Mouse (Mus musculus) brown adipose tissue, adult 24 weeks (tissue): ENCODE measurements at regions not wholly inside any gene's neighbourhood (a gene's known extent, or its start where the extent isn't known, plus 50 kb on each side); places are given as distances from the start of the nearest gene placed in this dataset.
A peak's percentile ranks its signal among the peaks of the same experiment; 100 is the strongest.
"Not testable (repeated sequence)": the region's sequence is repeated elsewhere in the genome, so short reads cannot be mapped to it uniquely, and the experiment has no call there.

ENCODE experiments used
- H3K27ac ChIP-seq: fragments of 200-500 bp; replicated peaks from 2 replicates; pipeline ENCODE4 v1.5.1; 2012; ENCODE audit warnings: low read depth, mild to moderate bottlenecking, low read length
- H3K4me1 ChIP-seq: fragments of 200-500 bp; 2 replicates; pipeline ENCODE4 v1.6.1; 2012; ENCODE audit warnings: low read length, mixed read lengths; ENCODE audit not compliant: control insufficient read depth, insufficient read depth, insufficient read length
- H3K4me3 ChIP-seq: fragments of 200-500 bp; 2 replicates; pipeline ENCODE4 v1.5.1; 2012; ENCODE audit warnings: low read depth, mild to moderate bottlenecking, low read length, moderate library complexity; ENCODE audit not compliant: insufficient read depth

- no peak overlapping the region for H3K4me3 ChIP-seq
- H3K4me1 ChIP-seq, result peaks cover 9% of the 10 kb centered on the region
- H3K27ac ChIP-seq, result peak overlapping the region; percentile 33
Measured at GRCm38 (mm10) chr15:59720149-59720548, 296.3 kb downstream of the 4933412E24Rik start.

- not testable (repeated sequence) for H3K4me3 ChIP-seq
Measured at GRCm38 (mm10) chr15:59719383-59720128, 296.9 kb downstream of the 4933412E24Rik start.

GRCm38 (mm10) chr15:59716872-59717271 is 299.5 kb downstream of the 4933412E24Rik start:
- H3K27ac ChIP-seq, result peak overlapping the region; percentile 50; the same call in 1 of the 2 replicates
- peaks cover 9% of the 10 kb centered on the region; the same call in 1 of the 2 replicates for H3K4me1 ChIP-seq
- no peak overlapping the region for H3K4me3 ChIP-seq

More at GRCm38 (mm10) chr15:59719383-59720128, 296.9 kb downstream of the 4933412E24Rik start:
- H3K27ac ChIP-seq, result peak overlapping the region; percentile 33
- H3K4me1 ChIP-seq, result not testable (repeated sequence)

GRCm38 (mm10) chr15:59715951-59716350 is 300.5 kb downstream of the 4933412E24Rik start:
- Histone ChIP-seq H3K4me3 (no peak overlapping the region), H3K4me1 (peaks cover 9% of the 10 kb centered on the region; the same call in 1 of the 2 replicates), H3K27ac (no peak overlapping the region)

- Histone ChIP-seq H3K27ac (no peak overlapping the region), H3K4me1 (peaks cover 6% of the 10 kb centered on the region; the same call in 1 of the 2 replicates), H3K4me3 (no peak overlapping the region)
Measured at GRCm38 (mm10) chr15:59713965-59714739, 302.3 kb downstream of the 4933412E24Rik start.

GRCm38 (mm10) chr15:59712077-59712752 is 304.2 kb downstream of the 4933412E24Rik start:
- H3K27ac ChIP-seq, result no peak overlapping the region
- H3K4me1 ChIP-seq, result peaks cover 4% of the 10 kb centered on the region
- H3K4me3 ChIP-seq, result no peak overlapping the region

GRCm38 (mm10) chr15:59709925-59710324 is 306.5 kb downstream of the 4933412E24Rik start:
- Histone ChIP-seq H3K27ac (no peak overlapping the region), H3K4me1 (peaks cover 9% of the 10 kb centered on the region), H3K4me3 (no peak overlapping the region)

- peaks cover 9% of the 10 kb centered on the region for H3K4me1 ChIP-seq
- peak overlapping the region; percentile 74 for H3K27ac ChIP-seq
- H3K4me3 ChIP-seq, result no peak overlapping the region
Measured at GRCm38 (mm10) chr15:59708402-59708801, 308.0 kb downstream of the 4933412E24Rik start.

GRCm38 (mm10) chr15:59707081-59707480 is 309.3 kb downstream of the 4933412E24Rik start:
- peaks cover 9% of the 10 kb centered on the region for H3K4me1 ChIP-seq
- H3K4me3 ChIP-seq, result no peak overlapping the region
- H3K27ac ChIP-seq, result peak overlapping the region; percentile 82
